Mouse (Mus musculus): ENCODE results near the gene Extl1.

The Extl1 gene

DNA sequence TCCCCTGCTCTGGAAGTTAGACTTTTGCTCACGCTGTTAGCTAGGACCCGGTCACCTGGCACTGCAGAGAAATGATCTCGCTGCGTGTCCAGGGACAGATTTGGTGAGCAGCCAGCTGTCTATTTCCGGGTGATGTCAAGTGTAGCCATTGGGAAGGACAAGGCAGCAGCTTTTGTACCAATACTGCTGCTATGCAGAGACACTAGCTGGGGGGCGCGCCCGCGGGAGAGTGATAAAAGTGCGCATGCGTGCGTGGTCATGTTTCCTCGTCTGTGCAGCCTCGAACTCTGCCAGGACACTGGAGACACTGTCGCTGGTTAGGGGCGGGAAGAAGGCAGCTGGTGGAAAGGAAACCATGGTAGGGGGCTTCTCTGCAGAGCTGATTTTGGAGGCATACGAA lies 32.5 kb upstream of the Extl1 start:
- TF ChIP-seq NANOG (IDR thresholded peaks at IDR 0.05; ENCODE audit: borderline replicate concordance, low read length): no peak
- TF ChIP-seq POU5F1 (IDR thresholded peaks at IDR 0.05; ENCODE audit: borderline replicate concordance, low read length): no peak
- no peak for TF ChIP-seq CTCF (conservative IDR thresholded peaks at IDR 0.05; ENCODE audit: low read length)
- Histone ChIP-seq H3K4me1 (replicated peaks; ENCODE audit: low read depth, low read length) (peaks cover 50% of the 10 kb centered on the region), H3K27me3 (ENCODE audit: insufficient read depth, low read length) (peaks cover 11% of the 10 kb centered on the region; the same call in 1 of the 2 replicates), H3K4me3 (replicated peaks; ENCODE audit: low read length) (peak overlapping the region; percentile 48), H3K36me3 (ENCODE audit: insufficient read depth, low read length) (peaks cover 18% of the 10 kb centered on the region), H3K9me3 (ENCODE audit: low read length) (no peaks in the 10 kb centered on the region)

DNA sequence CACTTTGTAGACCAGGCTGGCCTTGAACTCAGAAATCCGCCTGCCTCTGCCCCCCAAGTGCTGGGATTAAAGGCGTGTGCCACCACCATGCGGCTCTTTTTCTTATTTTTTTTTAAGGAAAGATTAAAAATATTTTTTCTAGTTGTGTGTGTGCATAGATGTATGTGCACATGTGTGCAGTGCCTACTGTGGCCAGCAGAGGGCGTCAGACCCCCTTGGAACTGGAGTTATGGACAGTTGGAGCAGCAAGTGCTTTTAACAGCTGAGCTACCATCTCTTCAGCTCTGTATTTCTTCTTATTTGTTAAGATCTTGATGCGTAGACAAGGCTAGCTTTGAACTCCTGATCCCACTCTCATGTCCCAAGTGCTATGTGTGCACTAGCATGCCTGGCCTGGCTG lies 25.6 kb upstream of the Extl1 start:
- H3K9me3 ChIP-seq (ENCODE audit: low read length): no peaks in the 10 kb centered on the region
- H3K27me3 ChIP-seq (ENCODE audit: insufficient read depth, low read length): no peaks in the 10 kb centered on the region
- TF ChIP-seq POU5F1 (IDR thresholded peaks at IDR 0.05; ENCODE audit: borderline replicate concordance, low read length) (no peak), CTCF (conservative IDR thresholded peaks at IDR 0.05; ENCODE audit: low read length) (peak; percentile 89)
- H3K36me3 ChIP-seq (ENCODE audit: insufficient read depth, low read length): peaks cover 11% of the 10 kb centered on the region
- peaks cover 30% of the 10 kb centered on the region for H3K4me1 ChIP-seq (replicated peaks; ENCODE audit: low read depth, low read length)
- no peak overlapping the region for H3K4me3 ChIP-seq (replicated peaks; ENCODE audit: low read length)

DNA sequence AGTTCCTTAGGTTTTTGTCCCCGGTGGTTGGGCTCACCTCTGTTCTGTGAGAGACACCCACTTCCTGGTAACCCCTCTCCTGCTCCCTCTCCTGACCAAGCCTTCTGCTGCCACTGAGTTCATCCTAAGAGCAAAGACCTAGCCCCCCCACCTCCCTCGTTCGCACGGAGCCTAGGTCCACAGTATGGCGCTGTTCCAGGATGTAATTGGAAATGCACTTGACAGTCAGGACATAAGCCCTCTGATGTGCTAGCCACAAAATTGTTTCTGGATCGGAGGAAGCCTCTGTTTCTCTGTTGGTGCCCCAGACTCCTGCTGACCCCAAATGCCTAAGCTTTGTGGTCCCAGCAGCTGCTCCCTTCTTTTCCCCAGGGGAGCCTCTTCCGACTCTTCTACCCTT lies 20.1 kb upstream of the Extl1 start:
- TF ChIP-seq CTCF (conservative IDR thresholded peaks at IDR 0.05; ENCODE audit: low read length) (peak; percentile 28), POU5F1 (IDR thresholded peaks at IDR 0.05; ENCODE audit: borderline replicate concordance, low read length) (no peak)
- Histone ChIP-seq H3K36me3 (ENCODE audit: insufficient read depth, low read length) (peaks cover 8% of the 10 kb centered on the region), H3K9me3 (ENCODE audit: low read length) (no peaks in the 10 kb centered on the region), H3K4me1 (replicated peaks; ENCODE audit: low read depth, low read length) (peaks cover 51% of the 10 kb centered on the region), H3K4me3 (replicated peaks; ENCODE audit: low read length) (no peak overlapping the region), H3K27me3 (ENCODE audit: insufficient read depth, low read length) (peaks cover 6% of the 10 kb centered on the region; the same call in 1 of the 2 replicates)

DNA sequence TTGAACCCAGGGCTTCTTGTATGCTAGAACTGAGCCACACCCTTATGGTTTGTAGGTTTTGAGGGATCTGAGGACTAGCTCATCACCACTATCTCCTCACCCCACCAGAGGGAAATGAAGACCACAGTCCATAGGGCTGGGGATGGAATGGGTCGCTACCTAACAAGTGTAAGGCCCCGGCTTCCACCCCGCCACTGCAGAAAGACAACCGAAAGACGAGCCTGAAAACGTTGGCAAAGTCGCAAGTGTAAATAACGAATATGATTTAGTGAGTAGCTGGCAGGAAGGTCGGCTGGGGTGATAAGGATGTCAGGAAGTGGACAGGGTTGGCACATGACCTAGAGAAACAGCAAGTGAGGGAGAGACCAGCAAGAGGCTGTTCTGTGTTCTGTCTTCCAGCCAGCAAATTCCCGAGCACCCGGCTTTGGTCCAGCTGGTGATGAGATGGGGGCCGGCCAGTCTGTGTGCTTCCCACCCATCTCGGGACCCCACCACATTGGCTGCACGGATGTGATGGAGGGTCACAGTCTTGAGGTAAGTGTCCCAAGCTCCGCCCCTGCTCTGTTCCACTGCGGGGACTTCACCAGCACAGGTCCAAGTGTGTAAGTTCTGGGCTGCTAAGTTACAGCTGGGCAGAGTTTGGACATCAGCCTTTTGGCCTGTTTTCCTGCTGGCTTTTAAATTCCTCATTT lies 19.1 kb upstream of the Extl1 start:
- peaks cover 54% of the 10 kb centered on the region for H3K4me1 ChIP-seq (replicated peaks; ENCODE audit: low read depth, low read length)
- TF ChIP-seq CTCF (conservative IDR thresholded peaks at IDR 0.05; ENCODE audit: low read length) (no peak), POU5F1 (IDR thresholded peaks at IDR 0.05; ENCODE audit: borderline replicate concordance, low read length) (no peak), NANOG (IDR thresholded peaks at IDR 0.05; ENCODE audit: borderline replicate concordance, low read length) (no peak)

DNA sequence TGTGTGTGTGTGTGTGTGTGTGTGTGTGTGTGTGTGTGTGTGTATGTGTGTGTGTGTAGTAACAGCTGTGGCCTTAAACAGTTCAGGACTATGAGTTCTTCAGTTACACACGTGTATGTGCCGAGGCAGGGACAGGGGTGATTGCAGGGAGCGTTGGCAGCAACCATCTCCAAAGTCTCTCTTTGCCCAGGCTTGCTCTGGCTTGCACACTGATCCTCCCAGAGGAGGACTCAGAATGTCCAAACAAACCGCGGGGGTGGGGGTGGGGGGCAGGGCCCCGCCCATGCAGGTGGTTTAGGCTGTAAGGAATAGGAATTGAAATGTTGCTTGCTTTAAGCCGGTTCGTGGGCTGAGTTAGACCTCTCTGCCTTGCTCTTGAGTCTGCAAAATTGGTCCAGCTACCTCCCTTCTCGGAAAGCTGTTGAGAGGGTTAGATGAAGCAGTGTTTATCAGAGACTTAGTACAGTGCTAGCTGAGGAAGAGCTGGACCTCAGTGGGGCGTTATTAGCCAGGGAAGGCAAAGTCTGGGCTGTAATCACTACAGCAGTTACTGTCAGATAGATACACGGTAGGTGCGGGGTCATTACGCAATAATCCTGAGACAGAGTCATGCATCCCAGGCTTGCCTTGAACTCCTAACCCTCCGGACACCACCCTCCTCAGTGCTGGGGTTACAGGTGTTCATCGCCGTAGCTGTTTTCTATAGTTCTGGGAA lies 18.4 kb upstream of the Extl1 start:
- peaks cover 61% of the 10 kb centered on the region for H3K4me1 ChIP-seq (replicated peaks; ENCODE audit: low read depth, low read length)
- H3K9me3 ChIP-seq (ENCODE audit: low read length): no peaks in the 10 kb centered on the region
- peak overlapping the region; percentile 80 for H3K4me3 ChIP-seq (replicated peaks; ENCODE audit: low read length)
- H3K36me3 ChIP-seq (ENCODE audit: insufficient read depth, low read length): peaks cover 3% of the 10 kb centered on the region; the same call in 1 of the 2 replicates
- peaks cover 6% of the 10 kb centered on the region; the same call in 1 of the 2 replicates for H3K27me3 ChIP-seq (ENCODE audit: insufficient read depth, low read length)
- TF ChIP-seq NANOG (IDR thresholded peaks at IDR 0.05; ENCODE audit: borderline replicate concordance, low read length) (no peak), POU5F1 (IDR thresholded peaks at IDR 0.05; ENCODE audit: borderline replicate concordance, low read length) (no peak), CTCF (conservative IDR thresholded peaks at IDR 0.05; ENCODE audit: low read length) (no peak)

More for the DNA sequence above, 19.1 kb upstream of the Extl1 start:
- peak overlapping the region; percentile 2; the same call in 1 of the 2 replicates for H3K4me3 ChIP-seq (replicated peaks; ENCODE audit: low read length)
- peaks cover 6% of the 10 kb centered on the region; the same call in 1 of the 2 replicates for H3K27me3 ChIP-seq (ENCODE audit: insufficient read depth, low read length)
- no peaks in the 10 kb centered on the region for H3K9me3 ChIP-seq (ENCODE audit: low read length)
- H3K36me3 ChIP-seq (ENCODE audit: insufficient read depth, low read length): peaks cover 8% of the 10 kb centered on the region

DNA sequence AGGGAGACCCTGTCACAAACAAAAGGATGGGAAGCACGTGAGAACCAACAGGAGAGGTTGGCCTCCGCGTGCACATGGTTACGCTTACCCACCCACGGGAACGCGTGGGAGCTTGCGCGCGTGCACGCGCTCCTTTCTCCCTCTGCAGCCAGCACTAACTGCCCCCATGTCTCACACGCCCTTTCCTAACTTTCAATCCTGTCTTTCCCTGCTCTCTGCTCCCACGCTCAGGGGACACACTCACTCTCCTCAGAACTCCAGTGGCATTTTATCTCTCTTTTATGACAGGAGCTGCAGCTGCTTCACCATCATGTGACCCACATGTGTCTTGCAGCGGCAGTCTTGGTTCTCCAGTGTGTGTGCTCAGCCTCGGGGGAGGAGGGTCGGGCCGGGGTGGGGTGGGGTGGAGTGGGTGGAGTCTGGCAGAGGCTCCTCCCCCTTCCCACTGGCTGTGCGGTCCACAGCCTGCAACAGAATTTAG lies 17.6 kb upstream of the Extl1 start:
- peaks cover 67% of the 10 kb centered on the region for H3K4me1 ChIP-seq (replicated peaks; ENCODE audit: low read depth, low read length)
- H3K9me3 ChIP-seq (ENCODE audit: low read length): no peaks in the 10 kb centered on the region
- H3K4me3 ChIP-seq (replicated peaks; ENCODE audit: low read length): peak overlapping the region; percentile 80
- TF ChIP-seq POU5F1 (IDR thresholded peaks at IDR 0.05; ENCODE audit: borderline replicate concordance, low read length) (no peak), CTCF (conservative IDR thresholded peaks at IDR 0.05; ENCODE audit: low read length) (no peak), NANOG (IDR thresholded peaks at IDR 0.05; ENCODE audit: borderline replicate concordance, low read length) (no peak)
- peaks cover 6% of the 10 kb centered on the region; the same call in 1 of the 2 replicates for H3K27me3 ChIP-seq (ENCODE audit: insufficient read depth, low read length)
- peaks cover 3% of the 10 kb centered on the region; the same call in 1 of the 2 replicates for H3K36me3 ChIP-seq (ENCODE audit: insufficient read depth, low read length)

DNA sequence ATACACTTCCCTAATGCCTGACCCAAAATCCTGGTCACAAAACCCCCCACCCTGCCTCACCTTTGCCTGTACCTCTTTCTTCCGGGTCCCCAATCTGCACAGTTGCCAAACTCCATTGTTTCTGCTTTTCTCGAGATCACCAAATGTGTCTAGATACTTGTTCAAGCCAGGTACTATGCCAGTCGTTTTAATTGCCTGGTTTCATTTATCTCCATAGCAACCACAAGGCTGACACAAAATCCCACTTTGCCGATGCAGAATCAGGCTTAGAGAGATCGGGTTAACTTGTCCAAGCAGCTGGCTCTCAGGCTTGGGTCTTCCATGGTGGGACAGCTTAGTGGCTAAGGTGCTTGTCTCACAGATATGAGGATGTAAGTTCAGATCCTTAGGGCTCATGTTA lies 16.6 kb upstream of the Extl1 start:
- TF ChIP-seq NANOG (IDR thresholded peaks at IDR 0.05; ENCODE audit: borderline replicate concordance, low read length) (no peak), CTCF (conservative IDR thresholded peaks at IDR 0.05; ENCODE audit: low read length) (no peak), POU5F1 (IDR thresholded peaks at IDR 0.05; ENCODE audit: borderline replicate concordance, low read length) (no peak)

DNA sequence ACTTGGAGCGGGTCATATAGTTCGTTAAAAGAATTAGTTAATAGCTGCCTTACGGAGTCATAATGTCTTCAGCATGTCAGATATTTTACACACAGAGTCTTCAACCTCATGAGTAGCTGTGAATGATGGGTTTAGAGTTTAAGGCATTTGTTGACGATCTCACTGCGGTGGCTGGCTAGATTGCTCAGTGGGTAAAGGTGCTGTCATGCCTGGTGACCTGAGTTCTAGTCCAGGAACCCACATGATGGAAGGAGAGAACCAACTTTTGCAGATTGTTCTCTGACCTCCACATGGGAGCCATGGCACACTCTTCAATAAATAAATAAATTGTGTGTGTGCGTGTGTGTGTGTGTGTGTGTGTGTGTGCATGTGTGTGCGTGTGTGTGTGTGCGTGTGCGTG lies 14.1 kb upstream of the Extl1 start:
- Histone ChIP-seq H3K4me1 (replicated peaks; ENCODE audit: low read depth, low read length) (peaks cover 57% of the 10 kb centered on the region), H3K36me3 (ENCODE audit: insufficient read depth, low read length) (peaks cover 3% of the 10 kb centered on the region; the same call in 1 of the 2 replicates), H3K27me3 (ENCODE audit: insufficient read depth, low read length) (peaks cover 6% of the 10 kb centered on the region; the same call in 1 of the 2 replicates), H3K4me3 (replicated peaks; ENCODE audit: low read length) (no peak overlapping the region), H3K9me3 (ENCODE audit: low read length) (no peaks in the 10 kb centered on the region)
- TF ChIP-seq POU5F1 (IDR thresholded peaks at IDR 0.05; ENCODE audit: borderline replicate concordance, low read length) (no peak), NANOG (IDR thresholded peaks at IDR 0.05; ENCODE audit: borderline replicate concordance, low read length) (no peak), CTCF (conservative IDR thresholded peaks at IDR 0.05; ENCODE audit: low read length) (no peak)

More for the DNA sequence above, 16.6 kb upstream of the Extl1 start:
- H3K4me3 ChIP-seq (replicated peaks; ENCODE audit: low read length): 0 out of 2 replicates have a peak overlapping the region, but pooled peaks have one; percentile 17
- H3K36me3 ChIP-seq (ENCODE audit: insufficient read depth, low read length): peaks cover 3% of the 10 kb centered on the region; the same call in 1 of the 2 replicates
- H3K9me3 ChIP-seq (ENCODE audit: low read length): no peaks in the 10 kb centered on the region
- peaks cover 6% of the 10 kb centered on the region; the same call in 1 of the 2 replicates for H3K27me3 ChIP-seq (ENCODE audit: insufficient read depth, low read length)
- peaks cover 71% of the 10 kb centered on the region for H3K4me1 ChIP-seq (replicated peaks; ENCODE audit: low read depth, low read length)
